Mouse (Mus musculus): ENCODE data around the gene Ccl20.

Gene Ccl20

DNA sequence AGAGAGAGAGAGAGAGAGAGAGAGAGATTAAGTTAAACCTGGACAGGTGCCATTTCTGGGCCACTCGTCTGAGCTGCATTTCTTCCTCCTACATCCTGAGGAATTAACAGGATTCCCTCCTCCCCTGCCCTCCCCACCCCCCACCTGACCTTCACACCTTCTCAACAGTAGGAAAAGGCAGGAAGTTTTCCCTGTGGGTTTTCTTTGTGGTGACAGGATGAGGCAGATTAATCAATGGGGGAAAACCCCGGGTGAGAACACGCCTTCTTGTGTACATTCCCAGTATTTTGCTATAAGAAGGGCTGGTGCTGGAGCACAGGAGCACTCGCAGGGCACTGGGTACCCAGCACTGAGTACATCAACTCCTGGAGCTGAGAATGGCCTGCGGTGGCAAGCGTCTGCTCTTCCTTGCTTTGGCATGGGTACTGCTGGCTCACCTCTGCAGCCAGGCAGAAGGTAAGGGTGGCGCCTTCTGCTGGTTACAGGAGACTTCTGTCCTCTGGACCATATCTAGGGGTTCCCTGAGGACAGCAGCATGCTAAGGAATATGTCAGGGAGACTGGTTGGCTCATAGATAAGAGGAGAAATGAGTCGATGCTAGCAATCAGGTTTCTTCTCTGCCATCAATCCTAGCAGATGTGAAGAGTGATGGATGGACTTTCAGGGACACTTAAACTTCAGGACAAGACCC, at the start of gene Ccl20:
Gene Ccl20, plus strand, starts transcription at position 320 of the 691 bp plus-strand sequence.
- no peak for DNase-seq (ENCODE audit: low read depth)

DNA sequence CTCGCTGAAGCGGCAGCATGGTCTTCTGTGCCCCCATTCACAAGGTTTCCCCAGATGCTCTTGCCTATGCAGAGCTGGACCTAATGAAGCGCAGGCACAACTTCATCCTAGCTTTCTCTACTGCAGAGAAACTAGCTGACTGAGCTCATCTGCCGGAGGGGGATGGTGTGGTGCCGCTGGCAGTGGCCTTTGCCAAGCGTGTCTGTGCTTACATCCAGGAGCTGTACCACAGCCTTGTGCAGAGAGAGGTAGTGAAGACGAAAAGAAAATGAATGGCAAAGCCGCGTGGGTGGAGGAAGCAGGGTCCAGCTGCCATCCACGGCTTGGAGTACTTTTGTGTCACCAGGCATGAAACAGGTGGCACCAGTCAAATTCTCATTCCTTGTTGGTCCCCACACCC, 49.4 kb upstream of the Ccl20 start:
- DNase-seq (ENCODE audit: low read depth) = no peak

DNA sequence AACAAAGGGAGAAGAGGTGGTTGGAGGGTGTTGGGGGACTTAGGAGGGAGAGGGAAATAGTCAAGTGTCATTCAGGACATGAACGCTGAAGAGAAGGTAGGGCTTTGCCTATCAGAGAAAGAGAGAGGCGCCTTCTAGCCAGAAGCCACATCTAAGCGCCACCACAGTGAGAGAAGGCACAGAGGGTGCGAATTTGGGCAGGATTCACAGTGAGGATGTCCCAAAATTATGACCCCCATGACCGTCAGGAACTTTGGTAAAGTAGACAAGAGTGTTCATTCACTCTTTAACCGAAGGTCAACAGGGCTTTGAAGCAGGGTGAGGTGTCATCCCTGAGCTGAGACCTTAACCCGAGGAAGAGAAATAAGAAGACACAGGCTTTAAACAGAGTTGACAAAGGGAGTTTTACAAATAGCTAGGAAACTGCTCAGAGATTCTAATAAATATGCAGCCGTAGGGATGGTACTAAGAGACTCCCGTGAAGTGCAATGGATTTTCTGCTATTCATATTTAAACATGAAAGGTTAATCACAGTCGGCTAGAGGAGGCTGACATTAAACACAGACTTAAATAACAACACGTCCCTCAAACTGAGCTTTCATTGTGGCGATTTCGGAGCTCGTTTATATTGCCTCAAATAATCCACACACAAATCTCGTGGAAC, 40.9 kb upstream of the Ccl20 start:
- DNase-seq (ENCODE audit: low read depth) = no peak

DNA sequence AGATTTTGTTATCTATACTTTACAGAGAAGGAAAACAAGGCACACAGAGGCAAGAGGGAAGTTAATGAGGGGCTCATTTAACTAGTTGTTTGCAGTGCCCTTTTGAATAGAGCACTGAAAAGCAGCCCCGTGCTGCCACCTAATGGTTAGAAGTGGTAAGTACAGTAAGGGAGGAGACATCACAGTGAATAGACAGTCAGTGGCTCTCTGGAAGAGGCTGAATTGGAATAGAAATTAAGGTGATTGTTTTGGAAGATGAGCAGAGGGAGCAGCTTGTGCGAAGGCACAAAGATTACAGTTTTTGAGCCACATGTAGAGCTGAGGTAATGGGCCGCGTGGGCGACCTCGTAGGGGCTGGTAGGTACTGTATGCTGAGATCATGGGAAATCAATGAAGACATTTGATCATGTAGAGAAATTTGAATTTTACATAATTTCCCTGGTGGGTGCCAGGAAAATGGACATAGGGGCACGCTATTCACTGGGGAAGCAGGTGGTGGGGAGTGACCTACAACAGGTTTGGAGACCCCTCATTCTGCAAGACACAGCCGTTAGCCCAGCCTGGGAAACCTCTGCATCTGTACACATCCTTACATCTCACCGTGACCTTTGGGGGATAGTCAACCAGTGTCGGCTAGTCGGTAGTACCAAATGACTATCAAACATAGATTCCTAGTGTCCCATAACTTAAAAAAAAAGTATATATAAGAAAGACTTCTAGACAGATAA, 40.2 kb upstream of the Ccl20 start:
- DNase-seq (ENCODE audit: low read depth) = peak; percentile 52

DNA sequence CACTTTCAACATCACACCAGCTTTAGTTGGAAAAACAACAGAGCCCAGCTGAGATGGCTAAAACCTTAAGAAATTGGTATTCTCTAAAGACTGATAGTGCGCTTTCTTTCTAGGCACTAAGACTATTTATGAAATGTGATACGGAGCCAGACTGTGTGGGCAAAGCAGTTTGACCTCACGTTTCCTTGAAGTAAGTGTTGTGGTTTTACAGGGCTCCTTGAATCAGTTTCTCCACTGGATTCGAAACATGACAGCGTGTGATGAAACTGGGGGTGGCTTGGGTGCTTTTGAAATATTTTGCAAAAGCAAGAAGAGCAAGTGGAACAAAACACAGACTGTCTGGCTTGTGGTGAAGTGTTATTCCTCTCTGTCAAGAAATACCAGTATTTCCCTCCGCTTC, 39.5 kb upstream of the Ccl20 start:
- peak; percentile 80 for DNase-seq (ENCODE audit: low read depth)

DNA sequence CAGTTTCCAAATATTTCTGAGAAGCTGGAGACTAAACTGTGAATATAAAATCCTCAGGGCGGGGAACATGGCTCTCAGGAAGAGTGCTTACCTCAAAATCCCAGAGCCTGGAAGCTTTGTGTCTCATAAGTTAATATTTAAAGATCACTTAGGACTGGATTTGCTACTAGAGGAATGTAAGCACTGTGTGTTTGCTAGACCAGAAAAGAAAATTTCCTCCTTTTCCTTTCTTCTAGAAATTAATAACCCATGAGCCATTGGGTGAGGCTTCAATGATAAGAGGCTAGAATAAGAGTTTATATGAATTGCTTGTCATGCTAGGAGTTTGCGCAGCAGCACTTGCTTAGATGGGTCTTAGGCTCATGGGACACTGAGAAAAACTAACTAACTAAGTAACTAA, 31.8 kb upstream of the Ccl20 start:
- no peak for DNase-seq (ENCODE audit: low read depth)

DNA sequence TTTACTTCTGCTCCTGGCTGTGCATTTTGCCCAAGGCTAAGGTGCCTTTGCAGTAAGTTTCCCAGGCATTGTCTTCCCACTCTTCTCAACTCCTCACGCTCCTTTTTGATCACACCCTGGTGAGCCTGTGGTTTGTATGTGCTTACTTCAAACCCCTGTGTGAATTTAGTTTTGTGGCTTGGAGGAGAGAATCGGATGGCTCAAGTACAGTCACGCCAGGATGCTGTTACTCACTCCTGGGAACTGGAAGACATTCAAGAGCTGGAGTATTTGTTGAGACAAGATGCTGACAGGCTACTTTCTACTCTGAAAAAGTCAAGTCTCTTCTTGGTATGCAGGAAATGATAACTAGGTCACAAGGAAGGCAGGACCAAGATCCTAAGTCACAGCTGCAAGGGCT, 25.3 kb upstream of the Ccl20 start:
- no peak for DNase-seq (ENCODE audit: low read depth)

DNA sequence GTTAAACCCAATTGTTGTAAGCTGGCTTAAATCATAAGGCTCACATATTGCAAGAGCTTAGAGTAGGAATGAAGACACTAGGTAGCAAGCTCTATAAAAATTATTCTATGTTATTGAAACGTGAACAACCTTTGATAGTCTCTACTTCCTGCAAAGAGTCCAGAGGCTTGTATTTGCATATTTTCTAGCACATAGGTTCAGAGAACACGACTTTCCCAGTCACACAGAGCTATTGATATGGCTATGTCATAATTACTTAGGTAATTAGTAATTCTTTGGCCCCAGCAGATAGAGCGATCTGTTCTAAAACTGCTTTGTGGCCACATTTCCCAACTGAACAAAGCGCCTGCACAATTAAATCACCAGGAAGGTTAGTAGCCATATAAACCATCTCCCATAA, 19.6 kb upstream of the Ccl20 start:
- no peak for DNase-seq (ENCODE audit: low read depth)

DNA sequence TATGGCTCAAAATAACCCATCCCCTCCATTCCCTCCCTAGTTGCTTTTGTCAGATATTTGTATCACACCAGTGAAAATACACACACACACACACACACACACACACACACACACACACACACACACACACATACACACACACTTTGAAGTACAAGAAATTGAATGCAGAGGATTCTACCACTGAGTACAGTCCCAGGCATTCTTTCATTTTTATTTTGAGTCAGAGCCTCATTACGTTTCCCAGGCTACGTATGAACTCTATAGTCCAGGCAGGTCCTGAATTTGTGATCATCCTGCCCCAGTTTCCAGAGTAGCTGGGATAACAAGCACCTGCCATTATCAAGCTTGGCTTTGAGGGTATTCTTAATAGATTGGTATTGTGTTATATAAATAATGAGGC, 17.4 kb upstream of the Ccl20 start:
- DNase-seq (ENCODE audit: low read depth) = no peak

DNA sequence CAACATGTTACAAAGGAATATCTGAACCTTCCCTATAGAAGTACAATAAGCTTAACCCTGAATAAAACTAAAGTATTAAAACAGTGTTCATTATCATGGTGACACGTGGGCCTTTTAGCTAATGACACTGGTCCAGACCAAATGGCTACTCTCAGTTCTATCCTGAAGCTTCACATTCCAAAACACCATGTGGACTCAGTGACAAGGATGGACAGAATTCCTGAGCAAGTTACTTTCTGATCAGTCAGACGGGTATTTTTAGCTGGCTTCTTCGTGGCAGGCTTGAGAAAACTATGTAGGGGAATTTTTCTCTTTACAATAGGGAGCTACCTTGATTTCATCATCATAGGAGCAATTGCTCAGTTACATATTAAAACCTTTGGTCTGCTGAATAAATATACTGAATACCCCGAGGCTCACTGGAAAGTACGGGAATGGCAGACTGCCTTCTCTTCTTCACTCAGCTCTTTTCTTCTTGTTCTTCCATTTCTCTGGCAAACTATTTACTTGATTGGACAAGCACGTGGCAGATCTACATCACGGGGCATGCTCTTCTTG, 16.9 kb upstream of the Ccl20 start:
- DNase-seq (ENCODE audit: low read depth) = no peak

DNA sequence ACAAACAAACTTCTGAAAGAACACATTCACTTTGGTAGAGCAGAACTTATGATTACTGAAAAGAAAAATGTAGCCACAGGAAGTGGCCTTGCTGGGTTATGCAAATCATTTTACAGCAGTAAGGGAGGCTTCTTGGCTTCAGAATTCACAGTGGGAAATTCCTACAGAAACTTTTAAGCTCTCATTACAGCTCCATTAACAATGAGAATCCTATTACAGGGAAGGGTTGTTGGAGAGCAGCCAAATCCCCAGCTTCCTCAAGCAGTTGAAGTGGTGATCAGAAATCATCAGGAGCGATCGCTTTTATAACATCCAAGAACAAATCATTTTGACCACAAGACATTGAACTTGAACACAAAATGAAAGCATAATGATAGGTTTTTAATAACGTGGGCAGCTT, 14.7 kb upstream of the Ccl20 start:
- DNase-seq (ENCODE audit: low read depth) = no peak

DNA sequence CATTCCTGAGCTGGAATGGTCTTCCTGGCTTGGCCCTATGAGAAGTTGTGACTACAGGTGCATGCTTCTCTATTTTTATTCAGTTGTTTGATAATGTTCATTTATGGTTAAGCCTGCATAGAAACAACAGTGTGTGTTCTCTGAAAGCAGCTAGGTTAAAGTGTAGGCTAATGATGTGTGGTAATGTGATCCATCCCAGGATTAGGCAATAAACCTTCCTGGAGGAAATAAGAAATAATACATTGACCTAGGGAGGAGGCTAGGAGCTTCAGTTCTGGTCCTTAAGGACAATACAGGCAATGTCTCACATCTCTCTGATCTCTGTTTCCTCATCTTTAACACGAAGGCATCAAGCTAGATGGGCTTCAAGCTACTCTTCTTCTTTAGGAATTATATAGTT, 11.1 kb upstream of the Ccl20 start:
- no peak for DNase-seq (ENCODE audit: low read depth)

DNA sequence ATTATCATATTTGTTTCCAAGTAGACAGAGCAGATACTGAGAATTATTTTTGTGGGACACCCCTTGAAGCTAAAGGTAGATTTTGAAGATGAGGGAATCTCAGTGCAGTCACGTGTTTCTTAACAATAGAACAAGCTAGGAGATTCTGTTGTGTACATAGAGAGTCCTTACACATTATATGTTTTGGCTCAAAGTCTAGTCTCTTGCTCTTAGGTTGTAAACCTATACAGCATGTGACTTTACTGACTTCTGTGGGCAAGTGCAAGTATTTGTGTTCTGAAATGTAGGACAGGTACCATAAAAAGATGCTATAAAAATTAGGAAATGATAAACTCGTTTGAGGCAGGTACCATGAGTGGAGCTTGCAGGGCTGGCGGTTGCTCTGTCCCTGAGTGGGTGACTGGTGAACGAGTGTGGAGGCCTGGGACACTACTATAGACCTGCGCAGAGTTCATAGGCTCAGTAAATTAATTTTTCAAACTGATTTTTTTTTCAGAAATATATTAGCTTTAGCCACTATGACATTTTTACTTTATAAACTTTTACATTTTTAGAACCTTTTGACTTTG, 9.1 kb upstream of the Ccl20 start:
- DNase-seq (ENCODE audit: low read depth) = no peak

DNA sequence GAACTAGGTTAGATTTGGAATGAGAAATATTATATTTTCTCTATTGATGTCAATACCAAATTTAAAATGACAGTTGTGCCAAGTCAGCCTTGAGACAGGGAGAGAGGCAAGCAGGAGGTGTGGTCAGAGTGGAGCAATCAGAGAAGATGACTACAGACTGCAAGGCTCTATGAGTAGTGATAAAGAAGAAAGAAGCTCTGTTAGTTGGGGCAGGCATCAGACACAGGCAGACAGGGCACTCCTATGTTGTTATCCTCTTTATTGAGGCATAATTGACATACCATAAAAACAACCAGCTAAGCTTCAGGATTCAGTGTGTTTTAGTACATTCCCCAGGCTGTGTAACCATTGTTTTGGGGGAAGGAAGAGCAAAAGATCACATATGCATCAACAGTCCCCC, 5.6 kb upstream of the Ccl20 start:
- DNase-seq (ENCODE audit: low read depth) = no peak

DNA sequence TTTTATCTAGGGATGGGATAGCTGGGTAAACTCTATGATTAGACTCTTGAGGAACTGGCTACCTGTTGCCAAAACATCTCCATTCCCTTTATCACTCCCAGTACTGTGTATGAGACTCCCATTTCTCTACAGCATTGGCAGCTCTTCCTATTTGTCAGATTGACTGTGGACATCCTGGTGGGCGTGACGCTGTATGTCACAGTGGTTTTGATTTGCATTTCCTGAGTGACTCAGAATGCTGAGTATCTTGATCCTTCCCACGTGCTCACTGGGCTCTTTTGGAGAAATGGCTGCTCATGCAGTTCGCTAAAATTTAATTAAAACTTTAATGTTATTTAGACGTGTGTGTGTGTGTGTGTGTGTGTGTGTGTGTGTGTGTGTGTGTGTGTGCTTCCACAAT, 4.8 kb upstream of the Ccl20 start:
- DNase-seq (ENCODE audit: low read depth) = peak; percentile 53

DNA sequence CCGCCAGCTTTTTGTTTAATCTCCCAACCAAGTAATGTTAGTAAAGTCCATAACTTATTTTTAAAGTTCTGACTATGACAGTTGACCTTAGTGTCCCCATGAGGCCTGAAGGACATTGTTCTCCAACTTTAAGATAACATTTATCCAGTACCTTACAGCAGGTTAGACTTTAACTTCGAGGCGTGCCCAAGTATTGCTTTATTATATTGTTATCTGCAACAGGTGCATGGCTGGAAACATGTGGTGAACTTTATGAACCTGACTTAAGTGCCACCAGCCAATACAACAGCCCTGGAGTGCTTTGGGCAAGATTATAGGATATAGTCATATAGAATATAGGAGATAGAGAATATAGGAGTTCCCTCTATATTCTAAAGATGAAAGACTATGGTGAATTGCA, 651 bp downstream of the Ccl20 start:
- no peak for DNase-seq (ENCODE audit: low read depth)

DNA sequence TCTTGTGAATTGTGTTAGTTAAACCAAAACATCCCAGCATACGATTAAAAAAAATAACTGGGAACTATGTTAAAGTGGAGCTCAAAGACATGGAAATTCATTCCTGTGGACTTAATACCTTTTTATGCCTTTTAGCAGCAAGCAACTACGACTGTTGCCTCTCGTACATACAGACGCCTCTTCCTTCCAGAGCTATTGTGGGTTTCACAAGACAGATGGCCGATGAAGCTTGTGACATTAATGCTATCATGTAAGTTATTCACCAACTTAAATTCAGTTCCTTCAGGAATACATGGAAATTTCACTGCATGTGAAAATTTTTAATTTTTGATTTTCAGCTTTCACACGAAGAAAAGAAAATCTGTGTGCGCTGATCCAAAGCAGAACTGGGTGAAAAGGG, 1.1 kb downstream of the Ccl20 start:
- no peak for DNase-seq (ENCODE audit: low read depth)

DNA sequence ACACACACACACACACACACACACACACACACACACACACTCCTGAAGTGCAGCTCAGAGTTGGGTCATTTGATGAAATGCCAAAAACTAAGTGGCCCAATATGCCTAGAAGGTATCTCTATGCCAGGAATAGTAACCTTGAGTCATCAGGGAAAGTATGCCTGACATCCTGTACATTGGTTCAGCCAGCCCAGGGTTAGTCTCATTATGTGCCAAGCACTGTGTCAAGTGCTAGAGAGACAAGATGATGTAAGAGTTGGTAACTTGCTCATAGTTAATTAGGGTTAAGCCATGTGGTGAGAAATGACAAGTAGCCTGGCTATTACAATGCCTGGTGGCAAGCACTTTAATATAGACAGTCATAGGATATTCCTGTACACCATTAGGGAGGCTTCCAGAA, 3.3 kb downstream of the Ccl20 start:
- DNase-seq (ENCODE audit: low read depth) = peak; percentile 13

DNA sequence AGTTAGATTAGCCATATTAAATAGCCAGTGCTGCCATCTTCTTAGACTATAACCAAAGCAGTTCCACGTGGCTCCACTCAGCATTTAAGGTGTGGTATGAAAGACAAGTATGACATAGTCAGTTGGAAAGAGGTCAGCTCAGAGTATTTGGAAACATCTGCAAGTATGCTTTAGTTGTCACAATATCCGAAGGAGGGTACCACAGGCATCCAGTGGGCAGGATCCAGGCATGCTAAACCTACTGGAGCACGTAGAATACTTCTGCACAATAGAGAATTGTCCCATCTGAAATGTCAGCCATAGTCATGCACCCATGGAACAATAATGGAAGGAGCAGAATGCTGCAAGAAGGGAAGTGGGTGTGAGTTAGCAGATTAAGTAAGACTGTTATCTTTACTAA, 3.7 kb downstream of the Ccl20 start:
- peak; percentile 8 for DNase-seq (ENCODE audit: low read depth)

DNA sequence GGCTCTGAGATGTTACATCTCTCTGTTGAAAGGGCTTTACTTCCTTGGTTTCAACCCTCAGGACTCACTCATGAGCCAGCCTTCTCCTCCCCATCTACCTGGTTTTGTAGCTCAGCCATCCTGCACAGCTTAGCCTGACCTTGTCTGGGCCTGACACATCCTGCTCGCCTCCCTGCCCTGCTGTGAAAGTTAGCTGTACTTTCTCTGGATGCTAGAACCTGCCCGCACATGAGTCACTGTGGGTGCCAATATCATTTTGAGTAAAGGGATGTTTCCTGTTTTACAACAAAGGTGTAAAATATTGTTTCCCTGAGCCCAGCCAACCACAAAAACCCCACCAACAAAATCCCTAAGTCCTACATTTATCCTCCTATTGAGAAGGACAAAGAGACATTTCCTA, 6.6 kb downstream of the Ccl20 start:
- no peak for DNase-seq (ENCODE audit: low read depth)

DNA sequence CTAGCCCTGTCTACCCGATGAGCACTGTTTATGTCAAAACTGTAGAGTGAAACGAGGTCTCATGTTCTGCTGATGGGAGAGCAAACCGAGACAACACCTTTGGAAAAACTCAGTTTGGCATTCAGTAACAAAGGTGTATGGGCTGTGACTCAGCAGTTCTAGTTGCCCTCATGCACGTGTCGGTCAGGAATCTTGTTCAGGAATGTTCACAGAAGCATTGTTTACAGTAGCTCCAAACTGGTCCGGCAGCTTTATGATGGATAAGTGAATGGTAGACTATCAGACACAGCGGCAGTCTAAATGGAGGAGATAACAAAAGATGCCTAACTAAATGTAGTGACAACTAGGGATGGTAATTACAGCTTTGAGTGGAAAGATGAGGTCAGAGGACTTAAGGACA, 19.3 kb downstream of the Ccl20 start:
- no peak for DNase-seq (ENCODE audit: low read depth)

DNA sequence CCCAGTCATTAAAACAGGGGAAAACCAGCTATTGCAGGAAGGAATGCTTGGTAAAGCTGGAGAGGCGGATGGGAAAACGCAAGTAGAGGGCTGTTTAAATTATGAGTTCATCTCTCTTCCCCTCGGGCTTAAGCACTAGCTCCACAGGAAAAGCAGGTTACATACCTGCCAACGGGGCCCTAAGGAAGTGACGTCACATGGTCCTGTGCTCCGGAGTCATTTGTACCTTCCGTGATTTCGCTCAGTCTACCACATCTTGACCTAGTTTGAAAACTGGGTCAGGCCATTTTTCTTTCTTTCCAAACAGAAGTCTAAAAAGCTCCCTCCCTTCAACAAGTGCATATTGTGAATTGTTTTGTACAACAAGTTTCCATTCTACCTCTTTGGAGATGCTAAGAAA, 21.3 kb downstream of the Ccl20 start:
- DNase-seq (ENCODE audit: low read depth) = no peak

DNA sequence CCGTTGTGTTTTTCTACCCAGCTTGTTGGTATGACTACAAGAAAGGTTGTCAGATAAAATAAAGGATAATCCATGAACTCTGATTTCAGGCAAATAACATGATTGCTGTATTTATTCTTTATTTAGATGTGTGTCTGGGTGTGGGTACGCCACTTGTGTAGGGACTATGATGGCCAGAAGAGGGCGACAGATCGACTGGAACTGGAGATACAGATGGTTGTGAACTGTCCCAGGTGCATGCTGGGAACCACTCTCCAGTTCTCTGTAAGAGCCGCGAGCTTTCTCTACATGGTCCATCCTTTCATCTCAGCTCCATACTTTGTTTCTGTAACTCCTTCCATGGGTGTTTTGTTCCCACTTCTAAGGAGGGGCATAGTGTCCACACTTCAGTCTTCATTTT, 22.2 kb downstream of the Ccl20 start:
- DNase-seq (ENCODE audit: low read depth) = no peak
